Mouse (Mus musculus) MEL (cell line): ENCODE data around the gene Fuca2. TPM values are rescaled to one million over a fixed set of nuclear protein-coding genes. Genes with fewer than 3 reads are reported as not detected.

Source experiments
- DNase-seq: peaks from one replicate; pipeline ENCODE4 v3.0.0; 2011; ENCODE audit warnings: low read depth, low spot score
- H3K27ac ChIP-seq: 2 replicates; pipeline ENCODE4 v1.5.1; 2012; ENCODE audit warnings: low read depth, mild to moderate bottlenecking, control low read depth, low read length, moderate library complexity; ENCODE audit not compliant: control insufficient read depth
- H3K27me3 ChIP-seq, 2 experiments: fragments of 150-350 bp in 1 of 2; sonication (generic) in 1 of 2; 2 replicates each; pipeline ENCODE4 v1.6.1; 2012; ENCODE audit warnings: low read length in 2 of 2, mild to moderate bottlenecking in 2 of 2, improper control_type of control experiment in 1 of 2, moderate library complexity in 1 of 2; ENCODE audit not compliant: insufficient read depth in 2 of 2, control insufficient read depth in 1 of 2
- H3K36me3 ChIP-seq, 2 experiments: 2 replicates each; pipeline ENCODE4 v1.6.1; 2012 to 2014; ENCODE audit warnings: low read length in 2 of 2, improper control_type of control experiment in 1 of 2, inconsistent platforms in 1 of 2, mild to moderate bottlenecking in 1 of 2; ENCODE audit not compliant: insufficient read depth in 2 of 2, control insufficient read depth in 1 of 2
- H3K4me1 ChIP-seq, 2 experiments: fragments of 150-350 bp in 1 of 2; sonication (generic) in 1 of 2; 2 replicates each; pipeline ENCODE4 v1.6.1; 2012; ENCODE audit warnings: low read length in 2 of 2, improper control_type of control experiment in 1 of 2, mild to moderate bottlenecking in 1 of 2; ENCODE audit not compliant: insufficient read depth in 2 of 2, control insufficient read depth in 1 of 2
- H3K4me3 ChIP-seq, 2 experiments: fragments of 150-350 bp in 1 of 2; sonication (generic) in 1 of 2; 2 replicates each; pipeline ENCODE4 v1.5.1; 2012; ENCODE audit warnings: low read depth in 2 of 2, low read length in 2 of 2, mild to moderate bottlenecking in 2 of 2, moderate library complexity in 2 of 2, control low read depth in 1 of 2, improper control_type of control experiment in 1 of 2; ENCODE audit not compliant: control insufficient read depth in 1 of 2, insufficient read depth in 1 of 2
- H3K79me2 ChIP-seq: 2 replicates; pipeline ENCODE4 v1.6.1; 2012; ENCODE audit warnings: mild to moderate bottlenecking, low read length, moderate library complexity; ENCODE audit not compliant: control insufficient read depth, poor library complexity, insufficient read depth
- H3K9ac ChIP-seq: 2 replicates; pipeline ENCODE4 v1.6.1; 2012; ENCODE audit warnings: low read depth, mild to moderate bottlenecking, control low read depth, low read length, moderate library complexity; ENCODE audit not compliant: control insufficient read depth, poor library complexity, severe bottlenecking
- H3K9me3 ChIP-seq: fragments of 150-350 bp; sonication (generic); replicated peaks from 2 replicates; pipeline ENCODE4 v1.6.1; 2012; ENCODE audit warnings: mild to moderate bottlenecking, low read length, improper control_type of control experiment, moderate library complexity; ENCODE audit not compliant: insufficient read depth
- BHLHE40 ChIP-seq: IDR thresholded peaks from 2 replicates; pipeline ENCODE4 v1.6.1; 2012; ENCODE audit warnings: low read depth, mild to moderate bottlenecking, inconsistent platforms, low read length, improper control_type of control experiment, borderline replicate concordance
- CHD1 ChIP-seq: IDR thresholded peaks from 2 replicates; pipeline ENCODE4 v1.6.1; 2012; ENCODE audit warnings: low read depth, mild to moderate bottlenecking, inconsistent platforms, low read length, improper control_type of control experiment
- CHD2 ChIP-seq: IDR thresholded peaks from 2 replicates; pipeline ENCODE4 v1.6.1; 2011; ENCODE audit warnings: low read length, improper control_type of control experiment
- CTCF ChIP-seq, 3 experiments: IDR thresholded peaks in 2 of 3; conservative IDR thresholded peaks in 1 of 3; 2 replicates each; pipeline ENCODE4 v1.5.1; 2011 to 2012; ENCODE audit warnings: low read length in 3 of 3, low read depth in 2 of 3, mild to moderate bottlenecking in 2 of 3, improper control_type of control experiment in 1 of 3, inconsistent platforms in 1 of 3, mixed read lengths in 1 of 3, moderate library complexity in 1 of 3; ENCODE audit not compliant: control insufficient read depth in 1 of 3, insufficient read depth in 1 of 3, poor library complexity in 1 of 3, severe bottlenecking in 1 of 3
- E2F4 ChIP-seq: IDR thresholded peaks from 2 replicates; pipeline ENCODE4 v1.6.1; 2011; ENCODE audit warnings: low read depth, low read length, improper control_type of control experiment, borderline replicate concordance
- ELF1 ChIP-seq: IDR thresholded peaks from 2 replicates; pipeline ENCODE4 v1.6.1; 2014; ENCODE audit warnings: low read depth, mild to moderate bottlenecking, inconsistent platforms, low read length, improper control_type of control experiment, moderate library complexity
- EP300 ChIP-seq, 2 experiments: IDR thresholded peaks; 2 replicates each; pipeline ENCODE4 v1.6.1; 2011; ENCODE audit warnings: improper control_type of control experiment in 2 of 2, low read length in 2 of 2, low read depth in 1 of 2, mild to moderate bottlenecking in 1 of 2
- GABPA ChIP-seq: IDR thresholded peaks from 2 replicates; pipeline ENCODE4 v1.6.1; 2012; ENCODE audit warnings: low read depth, mild to moderate bottlenecking, inconsistent platforms, low read length, improper control_type of control experiment, moderate library complexity
- JUND ChIP-seq: IDR thresholded peaks from 2 replicates; pipeline ENCODE4 v1.6.1; 2011; ENCODE audit warnings: low read depth, mild to moderate bottlenecking, improper control_type of control experiment, low read length
- KAT2A ChIP-seq: conservative IDR thresholded peaks from 2 replicates; pipeline ENCODE4 v1.6.1; 2012; ENCODE audit warnings: low read depth, low read length, improper control_type of control experiment, inconsistent platforms
- MAFK ChIP-seq: IDR thresholded peaks from 2 replicates; pipeline ENCODE4 v1.6.1; 2011; ENCODE audit warnings: low read depth, mild to moderate bottlenecking, low read length, improper control_type of control experiment, borderline replicate concordance
- MAX ChIP-seq: IDR thresholded peaks from 2 replicates; pipeline ENCODE4 v1.6.1; 2011; ENCODE audit warnings: low read length, improper control_type of control experiment
- MAZ ChIP-seq: IDR thresholded peaks from 2 replicates; pipeline ENCODE4 v1.6.1; 2012; ENCODE audit warnings: low read depth, mild to moderate bottlenecking, inconsistent platforms, low read length, improper control_type of control experiment
- MXI1 ChIP-seq: IDR thresholded peaks from 2 replicates; pipeline ENCODE4 v1.6.1; 2011; ENCODE audit warnings: mild to moderate bottlenecking, low read depth, low read length, improper control_type of control experiment
- MYB ChIP-seq: IDR thresholded peaks from 2 replicates; pipeline ENCODE4 v1.6.1; 2011; ENCODE audit warnings: mild to moderate bottlenecking, low read depth, low read length, improper control_type of control experiment
- MYC ChIP-seq: IDR thresholded peaks from 2 replicates; pipeline ENCODE4 v1.6.1; 2011; ENCODE audit warnings: low read depth, mild to moderate bottlenecking, low read length, improper control_type of control experiment, moderate library complexity
- NELFE ChIP-seq: IDR thresholded peaks from 2 replicates; pipeline ENCODE4 v1.6.1; 2011; ENCODE audit warnings: low read depth, low read length, improper control_type of control experiment
- POLR2A ChIP-seq, 2 experiments: IDR thresholded peaks; 2 replicates each; pipeline ENCODE4 v1.6.1; 2011 to 2012; ENCODE audit warnings: low read length in 2 of 2, mild to moderate bottlenecking in 2 of 2, control low read depth in 1 of 2, improper control_type of control experiment in 1 of 2, low read depth in 1 of 2, moderate library complexity in 1 of 2; ENCODE audit not compliant: control insufficient read depth in 1 of 2, insufficient read depth in 1 of 2, poor library complexity in 1 of 2
- RAD21 ChIP-seq: IDR thresholded peaks from 2 replicates; pipeline ENCODE4 v1.6.1; 2011; ENCODE audit warnings: mild to moderate bottlenecking, low read depth, low read length, improper control_type of control experiment
- RCOR1 ChIP-seq: IDR thresholded peaks from 2 replicates; pipeline ENCODE4 v1.6.1; 2012; ENCODE audit warnings: low read depth, mild to moderate bottlenecking, inconsistent platforms, low read length, improper control_type of control experiment
- SIN3A ChIP-seq: IDR thresholded peaks from 2 replicates; pipeline ENCODE4 v1.6.1; 2012; ENCODE audit warnings: low read length, improper control_type of control experiment, inconsistent platforms
- SMC3 ChIP-seq: IDR thresholded peaks from 2 replicates; pipeline ENCODE4 v1.6.1; 2011; ENCODE audit warnings: low read depth, low read length, improper control_type of control experiment
- TAL1 ChIP-seq: IDR thresholded peaks from 2 replicates; pipeline ENCODE4 v1.6.1; 2012; ENCODE audit warnings: mild to moderate bottlenecking, inconsistent platforms, low read length, moderate library complexity, mixed read lengths
- TBP ChIP-seq: IDR thresholded peaks from 2 replicates; pipeline ENCODE4 v1.8.0; 2011; ENCODE audit warnings: low read depth, low read length, improper control_type of control experiment
- USF2 ChIP-seq, 2 experiments: IDR thresholded peaks; 2 replicates each; pipeline ENCODE4 v1.6.1; 2011 to 2012; ENCODE audit warnings: improper control_type of control experiment in 2 of 2, low read length in 2 of 2, borderline replicate concordance in 1 of 2, inconsistent platforms in 1 of 2, low read depth in 1 of 2, mild to moderate bottlenecking in 1 of 2; ENCODE audit not compliant: insufficient read depth in 1 of 2
- ZC3H11A ChIP-seq: IDR thresholded peaks from 2 replicates; pipeline ENCODE4 v1.6.1; 2012; ENCODE audit warnings: low read depth, mild to moderate bottlenecking, inconsistent platforms, low read length, improper control_type of control experiment
- ZKSCAN1 ChIP-seq: IDR thresholded peaks from 2 replicates; pipeline ENCODE4 v1.6.1; 2012; ENCODE audit warnings: low read depth, mild to moderate bottlenecking, inconsistent platforms, low read length, improper control_type of control experiment, moderate library complexity
- ZNF384 ChIP-seq: IDR thresholded peaks from 2 replicates; pipeline ENCODE4 v1.6.1; 2012; ENCODE audit warnings: low read depth, mild to moderate bottlenecking, inconsistent platforms, low read length, improper control_type of control experiment
- polyA plus RNA-seq, 2 experiments: library from polyadenylated mRNA; stranded (reverse) in 1 of 2; unstranded in 1 of 2; fragments of >175 nt in 1 of 2; fragments of >200 nt in 1 of 2; gene quantifications; 2 replicates each; pipeline versions ENCODE4 v1.2.1 to v1.2.4; 2012; ENCODE audit warnings: low replicate concordance in 2 of 2, low read depth in 1 of 2; ENCODE audit not compliant: insufficient read length in 2 of 2, insufficient read depth in 1 of 2, missing spikeins in 1 of 2
- total RNA-seq: library from RNA; depleted of rRNA; stranded (reverse); fragments of 300-350 nt; gene quantifications from 2 replicates; pipeline ENCODE4 v1.2.3, GENCODE M21; 2012

Fuca2 gene
- total and polyA plus RNA-seq, 3 experiments: 17.0 to 22.6 TPM; not detected in 1

GRCm38 (mm10) chr10:13473833-13474567 lies 25.3 kb upstream of the Fuca2 start, which contains the start of gene Phactr2:
Gene Phactr2, minus strand, starts transcription at chr10:13474412.
- Histone ChIP-seq H3K79me2 (no peaks in the 10 kb centered on the region), H3K36me3 (no peaks in the 10 kb centered on the region), H3K9ac (no peak within 1 kb of the TSS), H3K9me3 (no peaks in the 10 kb centered on the region), H3K27me3 (no peaks in the 10 kb centered on the region), H3K27ac (no peak within 1 kb of the TSS), H3K4me3 (no peak within 1 kb of the TSS), H3K4me1 (no peaks in the 10 kb centered on the region)
- DNase-seq: no peak
- TF ChIP-seq ZC3H11A (no peak), MAZ (no peak), RAD21 (no peak), GABPA (no peak), MYB (no peak), SMC3 (no peak), SIN3A (no peak), POLR2A (IDR thresholded peaks at IDR 0.05; ENCODE audit: control insufficient read depth in 1 of 2, insufficient read depth in 1 of 2, low read depth in 1 of 2, low read length in 2 of 2, poor library complexity in 1 of 2) (no peak), CHD1 (no peak), RCOR1 (no peak), MYC (no peak), TBP (no peak), MXI1 (no peak), JUND (no peak), USF2 (IDR thresholded peaks at IDR 0.05; ENCODE audit: borderline replicate concordance in 1 of 2, insufficient read depth in 1 of 2, low read depth in 1 of 2, low read length in 2 of 2) (no peak), E2F4 (no peak), NELFE (no peak), TAL1 (no peak), MAX (no peak), BHLHE40 (no peak)

GRCm38 (mm10) chr10:13474568-13474955 lies 24.8 kb upstream of the Fuca2 start:
- Histone ChIP-seq H3K9ac (no peak overlapping the region), H3K27me3 (no peaks in the 10 kb centered on the region), H3K36me3 (no peaks in the 10 kb centered on the region), H3K4me1 (no peaks in the 10 kb centered on the region), H3K79me2 (no peaks in the 10 kb centered on the region), H3K4me3 (no peak overlapping the region), H3K27ac (no peak overlapping the region), H3K9me3 (no peaks in the 10 kb centered on the region)
- no peak for DNase-seq
- no peak for TF ChIP-seq GABPA
- TF ChIP-seq POLR2A (IDR thresholded peaks at IDR 0.05; ENCODE audit: control insufficient read depth in 1 of 2, insufficient read depth in 1 of 2, low read depth in 1 of 2, low read length in 2 of 2, poor library complexity in 1 of 2): no peak
- TF ChIP-seq ZNF384: no peak
- TF ChIP-seq MAFK: no peak
- no peak for TF ChIP-seq ZC3H11A
- TF ChIP-seq KAT2A: no peak
- no peak for TF ChIP-seq JUND
- no peak for TF ChIP-seq ELF1
- TF ChIP-seq CHD1: no peak
- TF ChIP-seq CHD2: no peak
- TF ChIP-seq CTCF (IDR thresholded peaks at IDR 0.05 in 2 of 3, conservative IDR thresholded peaks at IDR 0.05 in 1 of 3; ENCODE audit: control insufficient read depth in 1 of 3, insufficient read depth in 1 of 3, low read depth in 2 of 3, low read length in 3 of 3, poor library complexity in 1 of 3, severe bottlenecking in 1 of 3): no peak
- no peak for TF ChIP-seq SIN3A
- TF ChIP-seq EP300 (IDR thresholded peaks at IDR 0.05; ENCODE audit: low read depth in 1 of 2, low read length in 2 of 2): no peak
- no peak for TF ChIP-seq ZKSCAN1
- no peak for TF ChIP-seq NELFE
- no peak for TF ChIP-seq RAD21
- no peak for TF ChIP-seq RCOR1
- no peak for TF ChIP-seq USF2 (IDR thresholded peaks at IDR 0.05; ENCODE audit: borderline replicate concordance in 1 of 2, insufficient read depth in 1 of 2, low read depth in 1 of 2, low read length in 2 of 2)
- TF ChIP-seq MYB: no peak
